Mouse (Mus musculus) skeletal muscle tissue, adult 2 months (tissue): ENCODE measurements around the gene Gm10717.
"Not testable (repeated sequence)": the region's sequence is repeated elsewhere in the genome, so short reads cannot be mapped to it uniquely, and the experiment has no call there.

ENCODE experiments used
- DNase-seq: peaks from one replicate; pipeline ENCODE4 v3.0.0-alpha.2; 2012; ENCODE audit warnings: low read depth, low spot score

Gene Gm10717

GRCm38 (mm10) chr9:3024912-3025467 is at the start of gene Gm10717:
Gene Gm10717, plus strand, starts transcription at chr9:3025417.
- not testable (repeated sequence) for DNase-seq

- DNase-seq = peak; percentile 2
These were observed 24.7 kb upstream of the Gm10717 start, which contains the start of gene Gm10722 for GRCm38 (mm10) chr9:3000445-3000972. Gene Gm10722, plus strand, starts transcription at chr9:3000922.

GRCm38 (mm10) chr9:3001006-3001405 is 24.2 kb upstream of the Gm10717 start:
- not testable (repeated sequence) for DNase-seq

GRCm38 (mm10) chr9:3001948-3002659 is 23.1 kb upstream of the Gm10717 start:
- DNase-seq = not testable (repeated sequence)

- DNase-seq = not testable (repeated sequence)
These were observed 22.3 kb upstream of the Gm10717 start, which contains the start of gene Gm11168 for GRCm38 (mm10) chr9:3002794-3003396. Gene Gm11168, plus strand, starts transcription at chr9:3003346.

- DNase-seq = not testable (repeated sequence)
These were observed 19.0 kb upstream of the Gm10717 start for GRCm38 (mm10) chr9:3006179-3006578.

- not testable (repeated sequence) for DNase-seq
These were observed 18.6 kb upstream of the Gm10717 start for GRCm38 (mm10) chr9:3006636-3007035.

GRCm38 (mm10) chr9:3007272-3007671 is 17.9 kb upstream of the Gm10717 start:
- DNase-seq = not testable (repeated sequence)

GRCm38 (mm10) chr9:3009331-3009730 is 15.9 kb upstream of the Gm10717 start:
- DNase-seq = not testable (repeated sequence)

- DNase-seq = not testable (repeated sequence)
These were observed 13.1 kb upstream of the Gm10717 start for GRCm38 (mm10) chr9:3012054-3012621.

GRCm38 (mm10) chr9:3012733-3013279 is 12.4 kb upstream of the Gm10717 start, which contains the start of gene Gm10721:
Gene Gm10721, plus strand, starts transcription at chr9:3013140.
- not testable (repeated sequence) for DNase-seq

- DNase-seq = not testable (repeated sequence)
These were observed 9.9 kb upstream of the Gm10717 start, which contains the start of gene Gm10720 for GRCm38 (mm10) chr9:3015354-3015753. Gene Gm10720, plus strand, starts transcription at chr9:3015654.

GRCm38 (mm10) chr9:3015896-3016295 is 9.3 kb upstream of the Gm10717 start:
- DNase-seq = not testable (repeated sequence)

- DNase-seq = not testable (repeated sequence)
These were observed 8.1 kb upstream of the Gm10717 start, which contains the start of gene Gm10719 for GRCm38 (mm10) chr9:3017108-3017507. Gene Gm10719, plus strand, starts transcription at chr9:3017408.

- DNase-seq = not testable (repeated sequence)
These were observed 6.3 kb upstream of the Gm10717 start for GRCm38 (mm10) chr9:3018944-3019343.

- DNase-seq = not testable (repeated sequence)
These were observed 5.1 kb upstream of the Gm10717 start for GRCm38 (mm10) chr9:3019835-3020727.

GRCm38 (mm10) chr9:3022316-3023008 is 2.8 kb upstream of the Gm10717 start:
- DNase-seq = peak; percentile 12

- DNase-seq = not testable (repeated sequence)
These were observed 1.8 kb upstream of the Gm10717 start, which contains the start of gene Gm10718 for GRCm38 (mm10) chr9:3023312-3023984. Gene Gm10718, plus strand, starts transcription at chr9:3023547.
